Mouse (Mus musculus): Measurements from ENCODE around the gene Atp6v0a2.
"Not testable (repeated sequence)": the region's sequence is repeated elsewhere in the genome, so short reads cannot be mapped to it uniquely, and the experiment has no call there.

DNA sequence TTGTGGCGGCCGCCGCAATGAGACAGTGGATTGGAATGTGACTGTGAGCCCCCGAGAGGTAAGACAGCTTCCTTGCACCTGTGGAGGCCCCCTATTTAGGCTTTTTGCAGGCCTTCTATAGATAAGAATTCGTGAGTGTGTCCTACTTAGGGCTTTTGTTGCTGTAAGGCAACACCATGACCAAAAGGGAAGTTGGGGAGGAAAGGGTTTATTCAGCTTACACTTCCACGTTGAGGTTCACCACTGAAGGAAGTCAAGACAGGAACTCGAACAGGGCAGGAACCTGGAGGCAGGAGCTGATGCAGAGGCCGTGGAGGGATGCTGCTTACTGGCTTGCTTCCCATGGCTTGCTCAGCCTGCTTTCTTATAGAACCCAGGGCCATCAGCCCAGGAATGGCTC, 28.6 kb upstream of the Atp6v0a2 start:
- not testable (repeated sequence) for TF ChIP-seq CHD2 (IDR thresholded peaks at IDR 0.05; ENCODE audit: low read depth, low read length); HCFC1 (IDR thresholded peaks at IDR 0.05; ENCODE audit: borderline replicate concordance, insufficient read depth, low read length); ZNF384 (IDR thresholded peaks at IDR 0.05; ENCODE audit: low read depth, low read length); MAFK (IDR thresholded peaks at IDR 0.05; ENCODE audit: insufficient read depth, low read depth, low read length); ZC3H11A (IDR thresholded peaks at IDR 0.05; ENCODE audit: borderline replicate concordance, low read depth, low read length)

Measured in ES-E14 (cell line).